Mouse (Mus musculus): Measurements from ENCODE around the gene Bmp6. TPM values are rescaled to one million over a fixed set of nuclear protein-coding genes. Genes with fewer than 3 reads are reported as not detected.

Bmp6 gene
- under 1 TPM in 1 of 2 experiments, not detected in 1; 0.15 TPM for total RNA-seq (2023)

DNA sequence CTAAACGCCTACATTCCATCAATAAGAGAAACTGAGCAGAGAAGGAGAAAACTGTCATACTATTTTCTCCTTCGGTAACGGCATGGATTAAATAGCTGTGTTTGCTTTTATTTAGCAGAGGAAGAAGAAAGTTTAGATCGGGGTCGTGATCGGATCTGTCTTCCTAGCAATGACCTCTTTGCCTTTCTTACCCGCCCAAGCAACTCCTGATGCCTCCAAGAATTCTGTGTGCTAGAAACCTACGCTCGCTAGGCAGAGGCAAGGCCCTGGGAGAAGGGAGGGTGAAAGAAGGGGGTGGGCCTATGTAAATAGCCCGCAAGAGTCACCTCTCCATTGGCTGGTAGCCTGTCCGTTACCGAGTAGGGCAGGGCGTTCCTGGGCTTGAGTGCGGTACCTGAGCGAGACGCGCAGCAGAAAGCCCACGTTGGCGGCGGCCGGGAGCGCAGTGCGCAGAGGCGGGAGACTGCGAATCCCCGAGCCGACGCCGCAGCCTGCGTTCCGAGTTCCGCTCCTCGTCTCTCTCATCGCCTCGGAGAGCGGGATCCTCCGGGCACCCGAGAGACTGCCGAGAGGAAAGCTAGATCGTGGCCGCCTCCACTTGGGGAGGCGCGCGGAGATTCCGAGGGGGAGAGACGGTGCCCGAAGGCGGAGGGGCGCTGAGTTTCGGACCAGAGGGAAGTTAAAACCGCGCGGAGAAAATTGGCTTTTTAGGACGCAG is at the start of gene Bmp6:
Gene Bmp6, plus strand, starts transcription at position 395 of the 718 bp plus-strand sequence.

DNA sequence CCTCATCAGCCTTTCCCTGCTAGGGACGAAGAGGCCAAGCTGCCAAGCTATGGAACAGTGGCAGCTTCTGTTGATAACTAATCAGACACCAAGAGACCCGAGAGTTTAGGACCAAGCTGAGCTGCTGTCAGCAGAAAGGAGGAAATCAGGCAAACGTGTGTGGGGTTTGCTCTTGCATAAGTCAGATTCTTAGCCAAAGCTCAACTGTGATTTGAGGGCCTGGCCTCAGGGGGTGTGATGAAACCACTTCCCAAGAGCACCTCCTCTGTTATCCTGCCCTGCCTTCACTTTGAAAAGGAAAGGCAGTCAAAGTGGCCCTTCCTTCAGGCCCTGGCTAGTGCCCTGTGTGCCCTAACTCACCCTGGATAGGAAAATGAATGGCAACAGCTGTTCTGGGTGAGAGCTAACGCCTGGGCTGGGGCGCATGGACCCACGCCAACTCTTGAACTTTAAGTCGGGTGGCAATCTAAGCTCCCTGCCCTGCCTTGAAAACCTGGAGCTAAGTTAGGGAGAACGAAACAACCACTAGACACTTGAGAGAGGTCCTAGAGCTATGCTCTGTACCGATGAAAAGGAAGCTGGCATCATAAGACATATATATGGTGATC is 183.9 kb downstream of the Bmp6 start, which contains the start of gene Txndc5:
Gene Txndc5, minus strand, starts transcription at position 138 of the 608 bp plus-strand sequence.

Other genes starting within 250 kb of the Bmp6 start
- gene Dsp, start 193.8 kb upstream of the Bmp6 start, total RNA-seq (2023), result under 1 TPM; 0.51 to 0.96 TPM
- gene Snrnp48, start 140.2 kb upstream of the Bmp6 start, total RNA-seq (2023), result 10 to 100 TPM; 13.0 to 15.4 TPM
- gene Txndc5, start 183.7 kb downstream of the Bmp6 start, total RNA-seq (2023), result 10 to 100 TPM; 48.8 to 53.1 TPM

Data from neutrophil, adult 83 days (primary cell).